Mouse (Mus musculus) erythroblast, embryonic 14.5 days (primary cell): Measurements from ENCODE around the gene Galnt2.

Experiments used
- GATA1 ChIP-seq: IDR thresholded peaks from 2 replicates; pipeline ENCODE4 v1.6.1; 2012; ENCODE audit warnings: low read length, inconsistent platforms, mixed read lengths
- TAL1 ChIP-seq: IDR thresholded peaks from 3 replicates; pipeline ENCODE4 v1.6.1; 2012; ENCODE audit warnings: low read length, inconsistent platforms, mixed read lengths

DNA sequence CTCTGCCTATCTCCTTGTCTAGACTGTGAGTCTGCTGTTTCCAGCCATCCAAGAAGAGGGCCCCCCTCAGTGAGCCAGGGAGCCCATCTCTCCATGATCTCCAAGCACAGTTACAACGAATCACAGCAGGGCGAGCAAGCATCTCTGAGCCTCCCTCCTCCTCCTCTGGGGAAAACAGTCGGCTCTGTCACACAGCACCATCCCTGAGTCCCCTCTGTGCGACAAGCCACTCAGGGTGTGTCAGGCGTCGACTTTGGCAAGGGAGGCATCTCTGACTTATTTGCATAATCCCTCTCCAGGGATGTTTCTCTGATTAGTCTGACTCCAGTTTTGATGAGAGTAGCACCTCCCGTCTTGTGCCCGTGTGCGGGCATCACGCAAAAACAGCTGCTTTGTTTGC lies 151.0 kb downstream of the Galnt2 start:
- TF ChIP-seq GATA1 (no peak), TAL1 (no peak)
